In genomic region chr2:38509004-38509719, GRCm38 (mm10) we compare ENCODE assay signal across 18 mouse cellular contexts. TPM values are rescaled to one million over a fixed set of nuclear protein-coding genes. Genes with fewer than 3 reads are reported as not detected.
DNase-seq lines count a peak whose midpoint lies in the region; ATAC-seq and TF ChIP-seq lines count a peak whose summit lies in the region.
"Had no signal": no experiment of that assay in that cellular context is flagged by ENCODE, and none has a peak within 500 bp of the region (broad histone marks: within the 10 kb centered on the region; RNA-seq: fewer than 3 reads in every experiment).

No protein-coding gene starts in this region.

- no peak overlapping the region for H3K4me3 ChIP-seq in forebrain, embryonic 10.5 days
- no peak overlapping the region for H3K4me3 ChIP-seq in forebrain, embryonic 15.5 days
- H3K4me3 ChIP-seq in hindbrain, postnatal 0 days (ENCODE audit: low read length): no peak overlapping the region
- H3K4me3 ChIP-seq in hindbrain, embryonic 12.5 days: no peak overlapping the region
- no peak overlapping the region for H3K4me3 ChIP-seq in CH12.LX (replicated peaks in 1 of 3; ENCODE audit: low read depth in 2 of 3, low read length in 2 of 3, poor library complexity in 1 of 3)
- H3K4me3 ChIP-seq in midbrain, embryonic 13.5 days (replicated peaks): no peak overlapping the region
- H3K4me3 ChIP-seq: forebrain, embryonic 12.5 days; heart, embryonic 13.5 days; megakaryocyte, embryonic 14.5 days; midbrain, embryonic 15.5 days; myocyte had no signal

- no peak for ATAC-seq in forebrain, embryonic 15.5 days (replicated peaks)
- ATAC-seq in hindbrain, postnatal 0 days: no peak
- ATAC-seq in hindbrain, embryonic 12.5 days (ENCODE audit: low FRiP score): no peak
- ATAC-seq in midbrain, embryonic 13.5 days: no peak

- 88% methylated on average over 7 of the region's 7 CpGs for WGBS in forebrain, embryonic 10.5 days
- WGBS in forebrain, embryonic 15.5 days: 85% methylated on average over 7 of the region's 7 CpGs
- WGBS in hindbrain, postnatal 0 days: 78% methylated on average over 7 of the region's 7 CpGs
- WGBS in hindbrain, embryonic 12.5 days: 84% methylated on average over 7 of the region's 7 CpGs
- WGBS in midbrain, embryonic 13.5 days: 85% methylated on average over 7 of the region's 7 CpGs

- H3K9me3 ChIP-seq in forebrain, embryonic 10.5 days: no peaks in the 10 kb centered on the region
- H3K9me3 ChIP-seq in forebrain, embryonic 15.5 days: no peaks in the 10 kb centered on the region
- H3K9me3 ChIP-seq in hindbrain, postnatal 0 days (ENCODE audit: low read length): no peaks in the 10 kb centered on the region
- no peaks in the 10 kb centered on the region for H3K9me3 ChIP-seq in hindbrain, embryonic 12.5 days (replicated peaks)
- no peaks in the 10 kb centered on the region for H3K9me3 ChIP-seq in CH12.LX (replicated peaks; ENCODE audit: low read length)
- no peaks in the 10 kb centered on the region for H3K9me3 ChIP-seq in midbrain, embryonic 13.5 days
- H3K9me3 ChIP-seq: forebrain, embryonic 12.5 days; heart, embryonic 13.5 days; megakaryocyte, embryonic 14.5 days; midbrain, embryonic 15.5 days had no signal

- peaks cover 39% of the 10 kb centered on the region for H3K4me1 ChIP-seq in forebrain, embryonic 10.5 days
- H3K4me1 ChIP-seq in forebrain, embryonic 15.5 days: peaks cover 34% of the 10 kb centered on the region
- H3K4me1 ChIP-seq in hindbrain, postnatal 0 days (ENCODE audit: insufficient read depth, low read length): peaks cover 18% of the 10 kb centered on the region
- H3K4me1 ChIP-seq in hindbrain, embryonic 12.5 days: peaks cover 18% of the 10 kb centered on the region
- H3K4me1 ChIP-seq in CH12.LX (ENCODE audit: control insufficient read depth in 1 of 2, insufficient read depth in 2 of 2): peaks cover 29 to 57% of the 10 kb centered on the region in 2 experiments
- peaks cover 28% of the 10 kb centered on the region for H3K4me1 ChIP-seq in midbrain, embryonic 13.5 days (replicated peaks)

- DNase-seq in forebrain, embryonic 10.5 days (ENCODE audit: extremely low spot score, low spot score): no peak
- no peak for DNase-seq in hindbrain, postnatal 0 days (ENCODE audit: low spot score)
- DNase-seq in CH12.LX (ENCODE audit: extremely low read depth): no peak
- peak; percentile 11 for DNase-seq in induced T-regulatory cell, adult 2 months (ENCODE audit: low read depth)
- DNase-seq in MN1 (ENCODE audit: low spot score): no peak
- DNase-seq: adrenal gland, postnatal 14 days; gastrocnemius, postnatal 10 days; heart, adult 18-20 months; kidney, adult 18-20 months; thymus, postnatal 36 days had no signal

- TF ChIP-seq POLR2A in CH12.LX (IDR thresholded peaks at IDR 0.05; ENCODE audit: low read depth, low read length): no peak

- dilution Hi-C loops in CH12.LX (cut with MboI; ENCODE audit: extremely low pct_ligation_motif_present, extremely low pct_unique_long_range_greater_than_20kb, low sequenced_read_pairs): no loop called here

- no peak for TF ChIP-seq CTCF in hindbrain, postnatal 0 days (IDR thresholded peaks at IDR 0.05; ENCODE audit: low read depth)
- TF ChIP-seq CTCF in CH12.LX (conservative IDR thresholded peaks at IDR 0.05 in 1 of 2, IDR thresholded peaks at IDR 0.05 in 1 of 2; ENCODE audit: low read depth in 2 of 2, low read length in 2 of 2): no peak

- in situ Hi-C loops in CH12.LX (cut with MboI; ENCODE audit: low pct_ligation_motif_present, low pct_unique_long_range_greater_than_20kb, low sequenced_read_pairs): no loop called here

- no peak overlapping the region for H3K9ac ChIP-seq in forebrain, embryonic 15.5 days (replicated peaks)
- H3K9ac ChIP-seq in hindbrain, postnatal 0 days (replicated peaks; ENCODE audit: low read length): no peak overlapping the region
- H3K9ac ChIP-seq in hindbrain, embryonic 12.5 days: no peak overlapping the region
- 0 out of 2 replicates have a peak overlapping the region, but pooled peaks have one; percentile 0 for H3K9ac ChIP-seq in CH12.LX (ENCODE audit: insufficient read depth, low read depth)
- no peak overlapping the region for H3K9ac ChIP-seq in midbrain, embryonic 13.5 days (replicated peaks)
- H3K9ac ChIP-seq: forebrain, embryonic 12.5 days; heart, embryonic 13.5 days; midbrain, embryonic 15.5 days had no signal

- no peak overlapping the region for H3K4me2 ChIP-seq in forebrain, embryonic 15.5 days (replicated peaks)
- no peak overlapping the region for H3K4me2 ChIP-seq in hindbrain, postnatal 0 days (ENCODE audit: low read depth, low read length)
- H3K4me2 ChIP-seq in hindbrain, embryonic 12.5 days (replicated peaks): no peak overlapping the region
- H3K4me2 ChIP-seq in CH12.LX (ENCODE audit: insufficient read depth, low read depth, poor library complexity, severe bottlenecking): no peak overlapping the region; the same call in 1 of the 2 replicates
- H3K4me2 ChIP-seq in midbrain, embryonic 13.5 days (replicated peaks): no peak overlapping the region
- H3K4me2 ChIP-seq: forebrain, embryonic 12.5 days; heart, embryonic 13.5 days; midbrain, embryonic 15.5 days had no signal

- 0 out of 2 replicates have a peak overlapping the region, but pooled peaks have one; percentile 15 for H3K27ac ChIP-seq in forebrain, embryonic 10.5 days
- H3K27ac ChIP-seq in forebrain, embryonic 15.5 days (replicated peaks): no peak overlapping the region
- H3K27ac ChIP-seq in hindbrain, postnatal 0 days: peak overlapping the region; percentile 12; the same call in 1 of the 2 replicates
- no peak overlapping the region for H3K27ac ChIP-seq in hindbrain, embryonic 12.5 days
- peak overlapping the region; percentile 40 for H3K27ac ChIP-seq in CH12.LX (ENCODE audit: insufficient read depth, low read depth)
- no peak overlapping the region for H3K27ac ChIP-seq in midbrain, embryonic 13.5 days
- H3K27ac ChIP-seq: forebrain, embryonic 12.5 days; heart, embryonic 13.5 days; midbrain, embryonic 15.5 days had no signal

- H3K36me3 ChIP-seq in forebrain, embryonic 10.5 days (replicated peaks): no peaks in the 10 kb centered on the region
- no peaks in the 10 kb centered on the region for H3K36me3 ChIP-seq in forebrain, embryonic 15.5 days
- H3K36me3 ChIP-seq in hindbrain, postnatal 0 days (ENCODE audit: insufficient read depth, low read length): no peaks in the 10 kb centered on the region
- no peaks in the 10 kb centered on the region for H3K36me3 ChIP-seq in hindbrain, embryonic 12.5 days
- H3K36me3 ChIP-seq in CH12.LX (replicated peaks in 1 of 2; ENCODE audit: control insufficient read depth in 1 of 2, insufficient read depth in 1 of 2, low read length in 1 of 2): no peaks in the 10 kb centered on the region
- no peaks in the 10 kb centered on the region for H3K36me3 ChIP-seq in midbrain, embryonic 13.5 days
- H3K36me3 ChIP-seq: forebrain, embryonic 12.5 days; heart, embryonic 13.5 days; midbrain, embryonic 15.5 days had no signal

- no peaks in the 10 kb centered on the region for H3K27me3 ChIP-seq in forebrain, embryonic 10.5 days (ENCODE audit: poor library complexity, severe bottlenecking)
- no peaks in the 10 kb centered on the region for H3K27me3 ChIP-seq in forebrain, embryonic 15.5 days
- H3K27me3 ChIP-seq in hindbrain, postnatal 0 days (ENCODE audit: insufficient read depth, low read length): no peaks in the 10 kb centered on the region
- peaks cover 4% of the 10 kb centered on the region; the same call in 1 of the 2 replicates for H3K27me3 ChIP-seq in hindbrain, embryonic 12.5 days
- H3K27me3 ChIP-seq in CH12.LX (replicated peaks): no peaks in the 10 kb centered on the region
- H3K27me3 ChIP-seq in midbrain, embryonic 13.5 days: no peaks in the 10 kb centered on the region
- H3K27me3 ChIP-seq: forebrain, embryonic 12.5 days; midbrain, embryonic 15.5 days had no signal

- TF ChIP-seq EP300 in CH12.LX (IDR thresholded peaks at IDR 0.05; ENCODE audit: low read length): peak; percentile 57

- no peak for TF ChIP-seq RAD21 in CH12.LX (IDR thresholded peaks at IDR 0.05; ENCODE audit: low read depth, low read length)

- H3K79me2 ChIP-seq in CH12.LX (replicated peaks; ENCODE audit: control insufficient read depth, extremely low read depth, insufficient read depth, poor library complexity, severe bottlenecking): peaks cover 17% of the 10 kb centered on the region

TF ChIP-seq in CH12.LX, 34 proteins besides CTCF, POLR2A, EP300 and RAD21:
- TF ChIP-seq JUN (IDR thresholded peaks at IDR 0.05; ENCODE audit: insufficient read depth, low read depth, low read length) (0 out of 2 replicates have a peak, but pooled peaks have one; percentile 34), CHD1 (IDR thresholded peaks at IDR 0.05; ENCODE audit: low read depth, low read length) (no peak), RCOR1 (conservative IDR thresholded peaks at IDR 0.05; ENCODE audit: low read depth, low read length) (peak; percentile 76; the same call in 1 of the 2 replicates), TBP (conservative IDR thresholded peaks at IDR 0.05; ENCODE audit: low read depth, low read length) (no peak), POLR2AphosphoS2 (IDR thresholded peaks at IDR 0.05; ENCODE audit: low read depth, low read length) (no peak), BHLHE40 (IDR thresholded peaks at IDR 0.05; ENCODE audit: low read depth, low read length) (peak; percentile 54), ZKSCAN1 (IDR thresholded peaks at IDR 0.05; ENCODE audit: borderline replicate concordance, low read depth, low read length) (no peak), NRF1 (IDR thresholded peaks at IDR 0.05; ENCODE audit: low read depth, low read length) (no peak), IRF4 (IDR thresholded peaks at IDR 0.05; ENCODE audit: low read depth, low read length) (peak; percentile 85), JUND (conservative IDR thresholded peaks at IDR 0.05; ENCODE audit: low read depth, low read length) (peak; percentile 50; the same call in 1 of the 2 replicates), E2F4 (IDR thresholded peaks at IDR 0.05; ENCODE audit: insufficient replicate concordance, low read depth, low read length) (no peak), MEF2A (IDR thresholded peaks at IDR 0.05; ENCODE audit: borderline replicate concordance, low read depth, low read length) (peak; percentile 31; the same call in 1 of the 2 replicates)

RNA-seq across cellular contexts. Expression of gene Nek6, which starts 2.3 kb away (rescaled TPM):
- polyA plus RNA-seq in forebrain, embryonic 10.5 days (2016; fragmentation: Nextera tagmentation; extraction: Ambion mirVana): 120 and 134 TPM in 2 replicates
- 90.0 and 110 TPM in 2 replicates for polyA plus RNA-seq in forebrain, embryonic 15.5 days (2015; fragmentation: Nextera tagmentation; extraction: Ambion mirVana)
- 27.5 and 29.4 TPM in 2 replicates for total RNA-seq in hindbrain, postnatal 0 days (2014; rRNA removed)
- 65.3 and 75.1 TPM in 2 replicates for polyA plus RNA-seq in hindbrain, postnatal 0 days (2015; fragmentation: Nextera tagmentation; extraction: Ambion mirVana)
- polyA plus RNA-seq in hindbrain, embryonic 12.5 days (2016; fragmentation: Nextera tagmentation; extraction: Ambion mirVana): 85.7 and 94.8 TPM in 2 replicates
- 30.5 and 39.9 TPM in 2 replicates for total RNA-seq in CH12.LX (2012; rRNA removed)
- total RNA-seq in CH12.LX (2014; rRNA removed): 27.5 and 31.0 TPM in 2 replicates
- polyA plus RNA-seq in CH12.LX (2012; ENCODE audit: insufficient read length, low read depth): 36.7 and 44.7 TPM in 2 replicates
- polyA plus RNA-seq in midbrain, embryonic 13.5 days (2015; fragmentation: Nextera tagmentation; extraction: Ambion mirVana): 63.2 and 72.9 TPM in 2 replicates

Comparison
In these comparisons a context has a peak if more than half of its experiments do, and no peak if none do; other contexts are left out.
1. H3K27ac ChIP-seq: peak in forebrain, embryonic 10.5 days (single experiment), hindbrain, postnatal 0 days (single experiment) and CH12.LX (single experiment); none in forebrain, embryonic 15.5 days (single experiment), hindbrain, embryonic 12.5 days (single experiment) and midbrain, embryonic 13.5 days (single experiment).